Mouse (Mus musculus) cerebellum, adult 2 months (tissue): ENCODE measurements around the gene Evi2a.

Source experiments
- CTCF ChIP-seq: fragments of 200-500 bp; IDR thresholded peaks from 2 replicates; pipeline ENCODE4 v1.5.1; 2011; ENCODE audit warnings: low read depth, mild to moderate bottlenecking, control low read depth, low read length, moderate library complexity, borderline replicate concordance; ENCODE audit not compliant: insufficient read depth
- POLR2A ChIP-seq: fragments of 200-500 bp; IDR thresholded peaks from 2 replicates; pipeline ENCODE4 v1.6.1; 2011; ENCODE audit warnings: low read length, control low read depth, borderline replicate concordance; ENCODE audit not compliant: insufficient read depth

DNA sequence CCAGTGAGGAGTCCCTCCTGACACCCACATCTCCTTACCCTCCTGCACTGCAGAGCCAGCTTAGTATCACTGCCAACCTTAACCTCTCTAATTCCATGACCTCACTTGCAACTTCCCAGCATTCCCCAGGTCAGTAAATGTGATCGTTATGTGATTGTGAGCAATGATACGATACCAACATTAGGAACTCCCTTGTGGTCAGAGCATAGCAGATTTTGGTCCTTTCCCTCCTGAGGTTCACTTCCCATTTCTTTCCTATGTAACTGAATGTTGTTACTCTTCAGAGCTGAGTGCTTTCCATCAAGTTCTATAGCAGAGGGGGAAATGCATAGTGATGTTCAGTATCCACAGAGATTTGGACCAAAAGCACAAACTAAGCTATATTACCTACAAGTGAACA is 39.9 kb upstream of the Evi2a start:
- TF ChIP-seq CTCF (no peak), POLR2A (no peak)
